Mouse (Mus musculus) forebrain, embryonic 15.5 days (tissue): ENCODE results near the gene Rps27l. TPM values are rescaled to one million over a fixed set of nuclear protein-coding genes. Genes with fewer than 3 reads are reported as not detected.

Source experiments
- ATAC-seq: fragments of 200-750 bp; cut with Nextera tagmentation; replicated peaks from 2 replicates; pipeline ENCODE4 v1.8.0; 2017; ENCODE audit warnings: mild to moderate bottlenecking, moderate TSS enrichment, moderate library complexity
- H3K27ac ChIP-seq: fragments of 300-500 bp; sonication (generic); replicated peaks from 2 replicates; pipeline ENCODE4 v1.5.1; 2015; ENCODE audit warnings: mild to moderate bottlenecking, inconsistent platforms
- H3K27me3 ChIP-seq: fragments of 300-500 bp; sonication (generic); 2 replicates; pipeline ENCODE4 v1.6.1; 2015; ENCODE audit warnings: inconsistent platforms
- H3K36me3 ChIP-seq: fragments of 300-500 bp; sonication (generic); 2 replicates; pipeline ENCODE4 v1.6.1; 2015; ENCODE audit warnings: mild to moderate bottlenecking, inconsistent platforms
- H3K4me1 ChIP-seq: fragments of 300-500 bp; sonication (generic); 2 replicates; pipeline ENCODE4 v1.6.1; 2015; ENCODE audit warnings: inconsistent platforms
- H3K4me2 ChIP-seq: fragments of 300-500 bp; sonication (generic); replicated peaks from 2 replicates; pipeline ENCODE4 v1.6.1; 2015; ENCODE audit warnings: mild to moderate bottlenecking, inconsistent platforms
- H3K4me3 ChIP-seq: fragments of 300-500 bp; sonication (generic); 2 replicates; pipeline ENCODE4 v1.5.1; 2015; ENCODE audit warnings: mild to moderate bottlenecking, inconsistent platforms
- H3K9ac ChIP-seq: fragments of 300-500 bp; sonication (generic); replicated peaks from 2 replicates; pipeline ENCODE4 v1.6.1; 2015; ENCODE audit warnings: mild to moderate bottlenecking, inconsistent platforms
- H3K9me3 ChIP-seq: fragments of 300-500 bp; sonication (generic); 2 replicates; pipeline ENCODE4 v1.6.1; 2016; ENCODE audit warnings: inconsistent platforms
- WGBS: fragments of 180-500 bp; shearing (Covaris S2); methylation state at CpG from one replicate; pipeline ENCODE4 v1.1.7; 2015; ENCODE audit warnings: mixed read lengths; 5-methylcytosine and 5-hydroxymethylcytosine counted together
- polyA plus RNA-seq: library from polyadenylated mRNA; unstranded; fragments of >200 nt; fragmentation: Nextera tagmentation; extraction: Ambion mirVana; gene quantifications from 2 replicates; pipeline ENCODE4 v1.2.1, GENCODE M21; 2015

Rps27l gene
- polyA plus RNA-seq, 1 experiment from 2014 or later = 333 TPM

- no peak overlapping the region for H3K9ac ChIP-seq
- H3K36me3 ChIP-seq = no peaks in the 10 kb centered on the region
- no peaks in the 10 kb centered on the region for H3K27me3 ChIP-seq
- no peak overlapping the region for H3K4me3 ChIP-seq
- no peak overlapping the region for H3K27ac ChIP-seq
- H3K9me3 ChIP-seq = no peaks in the 10 kb centered on the region
- no peak overlapping the region for H3K4me2 ChIP-seq
- no peaks in the 10 kb centered on the region for H3K4me1 ChIP-seq
- no peak for ATAC-seq
- 84% methylated on average over 5 of the region's 5 CpGs for WGBS
These were observed 44.2 kb downstream of the Rps27l start for GRCm38 (mm10) chr9:66990046-66990445.

- no peak overlapping the region for H3K9ac ChIP-seq
- 56% methylated on average over 9 of the region's 9 CpGs for WGBS
These were observed 45.3 kb downstream of the Rps27l start for GRCm38 (mm10) chr9:66991021-66991749.

DNA sequence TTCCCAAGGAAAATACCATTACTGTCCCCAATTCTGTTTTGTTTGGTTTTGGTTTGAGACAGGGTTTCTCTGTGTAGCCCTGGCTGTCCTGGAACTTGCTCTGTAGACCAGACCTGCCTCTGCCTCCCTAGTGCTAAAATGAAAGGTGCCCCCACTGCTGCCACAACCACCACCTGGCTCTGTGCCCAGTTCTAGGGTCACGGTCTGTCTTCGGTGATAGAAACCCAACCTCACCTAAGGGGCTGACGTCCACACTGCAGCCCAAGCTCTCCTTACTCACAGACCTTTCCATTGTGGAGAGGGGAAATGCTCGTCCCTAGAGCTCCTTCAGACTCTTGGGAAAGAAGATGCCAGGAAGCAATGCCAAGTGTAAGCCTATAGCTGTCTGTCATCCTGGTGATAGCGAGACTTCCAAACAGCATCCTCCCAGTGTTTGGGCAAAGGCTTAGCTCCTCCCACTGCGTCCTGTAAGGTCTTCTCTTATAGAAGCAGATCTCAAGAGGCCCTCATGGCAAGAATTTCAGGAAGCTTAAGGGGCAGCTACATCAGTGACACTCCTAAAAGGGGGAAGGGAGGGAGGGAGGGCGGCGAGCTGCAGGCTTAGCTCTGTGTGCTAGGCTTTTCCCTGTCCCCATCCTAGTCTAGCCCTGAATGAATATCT is 46.0 kb downstream of the Rps27l start:
- H3K27me3 ChIP-seq = no peaks in the 10 kb centered on the region
- H3K4me2 ChIP-seq = no peak overlapping the region
- no peak for ATAC-seq
- 77% methylated on average over 8 of the region's 8 CpGs for WGBS
- no peaks in the 10 kb centered on the region for H3K4me1 ChIP-seq
- H3K36me3 ChIP-seq = no peaks in the 10 kb centered on the region
- H3K4me3 ChIP-seq = no peak overlapping the region
- no peaks in the 10 kb centered on the region for H3K9me3 ChIP-seq
- no peak overlapping the region for H3K27ac ChIP-seq
- no peak overlapping the region for H3K9ac ChIP-seq

More at GRCm38 (mm10) chr9:66991021-66991749, 45.3 kb downstream of the Rps27l start:
- H3K4me2 ChIP-seq = no peak overlapping the region
- no peaks in the 10 kb centered on the region for H3K4me1 ChIP-seq
- H3K4me3 ChIP-seq = no peak overlapping the region
- no peaks in the 10 kb centered on the region for H3K27me3 ChIP-seq
- no peaks in the 10 kb centered on the region for H3K36me3 ChIP-seq
- H3K27ac ChIP-seq = no peak overlapping the region
- no peaks in the 10 kb centered on the region for H3K9me3 ChIP-seq
- ATAC-seq = no peak

Other genes with a start within 250 kb of the Rps27l start
- 3.6 and 6.4 TPM in 2 replicates for gene Car12, start 232.4 kb upstream of the Rps27l start, polyA plus RNA-seq
- gene Aph1b, start 150.6 kb upstream of the Rps27l start, polyA plus RNA-seq = 30.0 and 31.8 TPM in 2 replicates
- gene Gm10647, start 149.0 kb upstream of the Rps27l start, polyA plus RNA-seq = 0.48 and 0.52 TPM in 2 replicates
- 1.7 and 3.0 TPM in 2 replicates for gene Aph1c, start 111.4 kb upstream of the Rps27l start, polyA plus RNA-seq
- 39.7 and 40.6 TPM in 2 replicates for gene Rab8b, start 26.4 kb upstream of the Rps27l start, polyA plus RNA-seq
- gene Lactb, start 29.4 kb downstream of the Rps27l start, polyA plus RNA-seq = 9.6 and 9.7 TPM in 2 replicates
- gene Tpm1, start 103.3 kb downstream of the Rps27l start, polyA plus RNA-seq = 118 and 121 TPM in 2 replicates